Mouse (Mus musculus): ENCODE data around the gene Myl7. TPM values are rescaled to one million over a fixed set of nuclear protein-coding genes. Genes with fewer than 3 reads are reported as not detected.

Gene Myl7
- polyA plus RNA-seq, 1 experiment from 2014 or later, result 9.9 TPM

- Histone ChIP-seq H3K27me3 (no peaks in the 10 kb centered on the region), H3K4me1 (replicated peaks) (peaks cover 5% of the 10 kb centered on the region; the same call in 1 of the 2 replicates), H3K4me2 (no peak overlapping the region), H3K9ac (no peak overlapping the region), H3K27ac (no peak overlapping the region), H3K4me3 (replicated peaks) (no peak overlapping the region), H3K36me3 (no peaks in the 10 kb centered on the region), H3K9me3 (replicated peaks) (no peaks in the 10 kb centered on the region)
- whole genome bisulfite sequencing (ENCODE audit: insufficient replicate concordance), result 59% methylated on average over 8 of the region's 8 CpGs
- DNase-seq, result no peak
- ATAC-seq (ENCODE audit: low read depth), result no peak
Observed at GRCm38 (mm10) chr11:5916178-5916548, 17.6 kb upstream of the Myl7 start.

GRCm38 (mm10) chr11:5915429-5916177 is 17.0 kb upstream of the Myl7 start:
- Histone ChIP-seq H3K9me3 (replicated peaks) (no peaks in the 10 kb centered on the region), H3K4me2 (no peak overlapping the region), H3K27ac (no peak overlapping the region), H3K9ac (no peak overlapping the region), H3K27me3 (no peaks in the 10 kb centered on the region), H3K36me3 (no peaks in the 10 kb centered on the region), H3K4me3 (replicated peaks) (no peak overlapping the region), H3K4me1 (replicated peaks) (peaks cover 5% of the 10 kb centered on the region; the same call in 1 of the 2 replicates)
- no peak for ATAC-seq (ENCODE audit: low read depth)
- DNase-seq, result no peak
- WGBS (ENCODE audit: insufficient replicate concordance), result 52% methylated on average over 5 of the region's 5 CpGs

GRCm38 (mm10) chr11:5914940-5915339 is 16.4 kb upstream of the Myl7 start:
- no peak for DNase-seq
- H3K27ac ChIP-seq, result no peak overlapping the region
- H3K27me3 ChIP-seq, result no peaks in the 10 kb centered on the region
- peaks cover 2% of the 10 kb centered on the region; the same call in 1 of the 2 replicates for H3K4me1 ChIP-seq (replicated peaks)
- H3K4me3 ChIP-seq (replicated peaks), result no peak overlapping the region
- no peak overlapping the region for H3K9ac ChIP-seq
- H3K9me3 ChIP-seq (replicated peaks), result no peaks in the 10 kb centered on the region
- H3K36me3 ChIP-seq, result no peaks in the 10 kb centered on the region
- no peak overlapping the region for H3K4me2 ChIP-seq
- ATAC-seq (ENCODE audit: low read depth), result no peak
- WGBS (ENCODE audit: insufficient replicate concordance), result 34% methylated on average over 5 of the region's 5 CpGs

GRCm38 (mm10) chr11:5913936-5914335 is 15.4 kb upstream of the Myl7 start:
- H3K9ac ChIP-seq, result no peak overlapping the region
- H3K27me3 ChIP-seq, result no peaks in the 10 kb centered on the region
- no peaks in the 10 kb centered on the region for H3K9me3 ChIP-seq (replicated peaks)
- H3K4me2 ChIP-seq, result no peak overlapping the region
- no peak for DNase-seq
- H3K4me3 ChIP-seq (replicated peaks), result no peak overlapping the region
- 63% methylated on average over 4 of the region's 4 CpGs for WGBS (ENCODE audit: insufficient replicate concordance)
- H3K27ac ChIP-seq, result no peak overlapping the region
- no peak for ATAC-seq (ENCODE audit: low read depth)
- no peaks in the 10 kb centered on the region for H3K4me1 ChIP-seq (replicated peaks)
- no peaks in the 10 kb centered on the region for H3K36me3 ChIP-seq

- H3K27me3 ChIP-seq, result no peaks in the 10 kb centered on the region
- H3K4me3 ChIP-seq (replicated peaks), result no peak overlapping the region
- no peaks in the 10 kb centered on the region for H3K36me3 ChIP-seq
- H3K27ac ChIP-seq, result no peak overlapping the region
- ATAC-seq (ENCODE audit: low read depth), result 0 out of 2 replicates have a peak, but pooled peaks have one; percentile 3
- no peak for DNase-seq
- no peaks in the 10 kb centered on the region for H3K4me1 ChIP-seq (replicated peaks)
- WGBS (ENCODE audit: insufficient replicate concordance), result 61% methylated on average over 8 of the region's 8 CpGs
- no peak overlapping the region for H3K4me2 ChIP-seq
- no peak overlapping the region for H3K9ac ChIP-seq
- H3K9me3 ChIP-seq (replicated peaks), result no peaks in the 10 kb centered on the region
Observed at GRCm38 (mm10) chr11:5913256-5913655, 14.7 kb upstream of the Myl7 start.

GRCm38 (mm10) chr11:5912635-5913034 is 14.1 kb upstream of the Myl7 start:
- H3K4me1 ChIP-seq (replicated peaks), result no peaks in the 10 kb centered on the region
- no peak overlapping the region for H3K9ac ChIP-seq
- H3K9me3 ChIP-seq (replicated peaks), result no peaks in the 10 kb centered on the region
- ATAC-seq (ENCODE audit: low read depth) (peak; percentile 40; the same call in 1 of the 2 replicates), DNase-seq (no peak)
- no peak overlapping the region for H3K4me3 ChIP-seq (replicated peaks)
- no peaks in the 10 kb centered on the region for H3K27me3 ChIP-seq
- no peaks in the 10 kb centered on the region for H3K36me3 ChIP-seq
- WGBS (ENCODE audit: insufficient replicate concordance), result 17% methylated on average over 5 of the region's 5 CpGs
- no peak overlapping the region for H3K4me2 ChIP-seq
- no peak overlapping the region for H3K27ac ChIP-seq

- H3K27ac ChIP-seq, result no peak overlapping the region
- no peak overlapping the region for H3K4me2 ChIP-seq
- no peaks in the 10 kb centered on the region for H3K9me3 ChIP-seq (replicated peaks)
- no peaks in the 10 kb centered on the region for H3K4me1 ChIP-seq (replicated peaks)
- no peak overlapping the region for H3K4me3 ChIP-seq (replicated peaks)
- no peak for DNase-seq
- H3K36me3 ChIP-seq, result no peaks in the 10 kb centered on the region
- no peak overlapping the region for H3K9ac ChIP-seq
- no peak for ATAC-seq (ENCODE audit: low read depth)
- 61% methylated on average over 4 of the region's 4 CpGs for whole genome bisulfite sequencing (ENCODE audit: insufficient replicate concordance)
- H3K27me3 ChIP-seq, result peaks cover 9% of the 10 kb centered on the region
Observed at GRCm38 (mm10) chr11:5908642-5909041, 10.1 kb upstream of the Myl7 start.

GRCm38 (mm10) chr11:5907096-5907495 is 8.5 kb upstream of the Myl7 start:
- Histone ChIP-seq H3K27ac (no peak overlapping the region), H3K36me3 (no peaks in the 10 kb centered on the region), H3K27me3 (peaks cover 24% of the 10 kb centered on the region), H3K4me3 (replicated peaks) (no peak overlapping the region), H3K9me3 (replicated peaks) (no peaks in the 10 kb centered on the region), H3K4me2 (no peak overlapping the region), H3K4me1 (replicated peaks) (peaks cover 3% of the 10 kb centered on the region), H3K9ac (no peak overlapping the region)
- ATAC-seq (ENCODE audit: low read depth) (no peak), DNase-seq (no peak)
- WGBS (ENCODE audit: insufficient replicate concordance), result 54% methylated on average over 5 of the region's 5 CpGs

GRCm38 (mm10) chr11:5905778-5906518 is 7.4 kb upstream of the Myl7 start:
- Histone ChIP-seq H3K4me1 (replicated peaks) (peaks cover 9% of the 10 kb centered on the region), H3K4me2 (no peak overlapping the region), H3K9me3 (replicated peaks) (no peaks in the 10 kb centered on the region), H3K36me3 (no peaks in the 10 kb centered on the region), H3K27me3 (peaks cover 36% of the 10 kb centered on the region), H3K4me3 (replicated peaks) (no peak overlapping the region), H3K9ac (no peak overlapping the region), H3K27ac (no peak overlapping the region)
- WGBS (ENCODE audit: insufficient replicate concordance), result 69% methylated on average over 10 of the region's 10 CpGs
- ATAC-seq (ENCODE audit: low read depth) (no peak), DNase-seq (no peak)

- Histone ChIP-seq H3K4me1 (replicated peaks) (peaks cover 9% of the 10 kb centered on the region), H3K9ac (no peak overlapping the region), H3K4me3 (replicated peaks) (no peak overlapping the region), H3K9me3 (replicated peaks) (no peaks in the 10 kb centered on the region), H3K4me2 (no peak overlapping the region), H3K27ac (no peak overlapping the region), H3K36me3 (no peaks in the 10 kb centered on the region), H3K27me3 (peaks cover 46% of the 10 kb centered on the region)
- WGBS (ENCODE audit: insufficient replicate concordance), result 75% methylated on average over 6 of the region's 6 CpGs
- DNase-seq, result no peak
- ATAC-seq (ENCODE audit: low read depth), result no peak
Observed at GRCm38 (mm10) chr11:5904871-5905270, 6.3 kb upstream of the Myl7 start.

- Histone ChIP-seq H3K4me3 (replicated peaks) (no peak overlapping the region), H3K36me3 (no peaks in the 10 kb centered on the region), H3K9me3 (replicated peaks) (no peaks in the 10 kb centered on the region), H3K27me3 (peaks cover 51% of the 10 kb centered on the region), H3K27ac (no peak overlapping the region), H3K4me1 (replicated peaks) (peaks cover 9% of the 10 kb centered on the region), H3K4me2 (no peak overlapping the region), H3K9ac (no peak overlapping the region)
- 81% methylated on average over 19 of the region's 19 CpGs for WGBS (ENCODE audit: insufficient replicate concordance)
- no peak for ATAC-seq (ENCODE audit: low read depth)
- no peak for DNase-seq
Observed at GRCm38 (mm10) chr11:5904357-5904756, 5.8 kb upstream of the Myl7 start.

Measured in liver, embryonic 13.5 days (tissue).